Mouse (Mus musculus): Measurements from ENCODE around the gene Tecta. TPM values are rescaled to one million over a fixed set of nuclear protein-coding genes. Genes with fewer than 3 reads are reported as not detected.

Tecta gene
- polyA plus RNA-seq, 1 experiment: not detected

DNA sequence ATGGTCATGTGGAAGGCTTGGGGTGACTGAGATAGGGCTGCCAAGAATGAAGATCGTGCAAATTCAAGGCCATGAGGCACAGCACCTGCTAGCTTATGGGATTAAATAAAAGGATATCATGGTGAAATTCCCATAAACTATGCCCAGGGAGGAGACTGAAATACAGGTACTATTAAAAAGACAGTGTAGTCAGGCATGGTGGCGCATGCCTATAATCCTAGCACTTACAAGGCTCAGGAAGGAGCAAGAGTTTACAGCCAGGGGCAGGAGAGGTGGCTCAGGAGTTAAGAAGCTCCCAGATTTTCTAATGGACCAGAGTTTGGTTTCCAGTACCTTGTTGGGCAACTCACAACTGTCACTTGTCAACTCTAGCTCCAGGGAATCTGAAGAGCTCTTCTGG, 31.9 kb upstream of the Tecta start:
- Histone ChIP-seq H3K9me3 (replicated peaks; ENCODE audit: control insufficient read depth, insufficient read depth, low read length, poor library complexity, severe bottlenecking) (no peaks in the 10 kb centered on the region), H3K4me3 (ENCODE audit: low read depth, low read length) (no peak overlapping the region), H3K27ac (ENCODE audit: insufficient read depth, low read length) (no peak overlapping the region), H3K4me1 (ENCODE audit: control insufficient read depth, insufficient read depth, low read length) (no peaks in the 10 kb centered on the region), H3K36me3 (ENCODE audit: control insufficient read depth, insufficient read depth, low read length, poor library complexity, severe bottlenecking) (peaks cover 12% of the 10 kb centered on the region; the same call in 1 of the 2 replicates), H3K9ac (ENCODE audit: low read depth, poor library complexity, severe bottlenecking) (no peak overlapping the region), H3K27me3 (ENCODE audit: control insufficient read depth, insufficient read depth, low read length, poor library complexity, severe bottlenecking) (no peaks in the 10 kb centered on the region)
- no peak for TF ChIP-seq CTCF (IDR thresholded peaks at IDR 0.05; ENCODE audit: low read depth, low read length)
- TF ChIP-seq POLR2A (IDR thresholded peaks at IDR 0.05; ENCODE audit: insufficient read depth, low read length): no peak
- TF ChIP-seq EP300 (IDR thresholded peaks at IDR 0.05; ENCODE audit: insufficient read depth, low read depth, low read length): no peak

- TF ChIP-seq POLR2A (IDR thresholded peaks at IDR 0.05; ENCODE audit: insufficient read depth, low read length): no peak
- TF ChIP-seq EP300 (IDR thresholded peaks at IDR 0.05; ENCODE audit: insufficient read depth, low read depth, low read length): no peak
- TF ChIP-seq CTCF (IDR thresholded peaks at IDR 0.05; ENCODE audit: low read depth, low read length): no peak
- Histone ChIP-seq H3K9me3 (replicated peaks; ENCODE audit: control insufficient read depth, insufficient read depth, low read length, poor library complexity, severe bottlenecking) (no peaks in the 10 kb centered on the region), H3K4me1 (ENCODE audit: control insufficient read depth, insufficient read depth, low read length) (no peaks in the 10 kb centered on the region), H3K36me3 (ENCODE audit: control insufficient read depth, insufficient read depth, low read length, poor library complexity, severe bottlenecking) (peaks cover 5% of the 10 kb centered on the region), H3K9ac (ENCODE audit: low read depth, poor library complexity, severe bottlenecking) (no peak overlapping the region), H3K4me3 (ENCODE audit: low read depth, low read length) (no peak overlapping the region), H3K27ac (ENCODE audit: insufficient read depth, low read length) (no peak overlapping the region), H3K27me3 (ENCODE audit: control insufficient read depth, insufficient read depth, low read length, poor library complexity, severe bottlenecking) (no peaks in the 10 kb centered on the region)
These were observed 28.6 kb upstream of the Tecta start for GRCm38 (mm10) chr9:42428060-42428924.

GRCm38 (mm10) chr9:42426661-42427358, 27.1 kb upstream of the Tecta start:
- no peak overlapping the region for H3K4me3 ChIP-seq (ENCODE audit: low read depth, low read length)

DNA sequence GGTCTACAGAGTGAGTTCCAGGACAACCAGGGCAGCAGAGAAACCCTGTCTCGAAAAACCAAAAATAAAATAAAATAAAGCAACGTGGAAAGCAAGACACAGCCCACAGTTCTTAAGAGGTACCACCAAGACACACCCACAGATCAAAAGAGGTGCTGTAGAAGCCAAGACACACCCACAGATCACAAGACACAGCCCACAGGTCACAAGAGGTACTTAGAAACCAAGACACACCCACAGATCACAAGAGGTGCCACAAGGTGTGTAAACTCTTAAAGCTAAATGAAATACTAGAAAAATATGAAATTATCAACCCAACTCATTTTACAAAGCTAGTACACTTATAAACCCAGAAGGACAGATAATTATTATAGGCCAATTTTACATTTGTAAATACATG, 23.9 kb upstream of the Tecta start:
- Histone ChIP-seq H3K4me1 (ENCODE audit: control insufficient read depth, insufficient read depth, low read length) (no peaks in the 10 kb centered on the region), H3K9me3 (replicated peaks; ENCODE audit: control insufficient read depth, insufficient read depth, low read length, poor library complexity, severe bottlenecking) (no peaks in the 10 kb centered on the region), H3K36me3 (ENCODE audit: control insufficient read depth, insufficient read depth, low read length, poor library complexity, severe bottlenecking) (no peaks in the 10 kb centered on the region; the same call in 1 of the 2 replicates), H3K9ac (ENCODE audit: low read depth, poor library complexity, severe bottlenecking) (no peak overlapping the region), H3K27me3 (ENCODE audit: control insufficient read depth, insufficient read depth, low read length, poor library complexity, severe bottlenecking) (no peaks in the 10 kb centered on the region), H3K27ac (ENCODE audit: insufficient read depth, low read length) (no peak overlapping the region), H3K4me3 (ENCODE audit: low read depth, low read length) (no peak overlapping the region)
- TF ChIP-seq CTCF (IDR thresholded peaks at IDR 0.05; ENCODE audit: low read depth, low read length) (no peak), POLR2A (IDR thresholded peaks at IDR 0.05; ENCODE audit: insufficient read depth, low read length) (no peak), EP300 (IDR thresholded peaks at IDR 0.05; ENCODE audit: insufficient read depth, low read depth, low read length) (no peak)

More at GRCm38 (mm10) chr9:42426661-42427358, 27.1 kb upstream of the Tecta start:
- Histone ChIP-seq H3K36me3 (ENCODE audit: control insufficient read depth, insufficient read depth, low read length, poor library complexity, severe bottlenecking) (peaks cover 4% of the 10 kb centered on the region), H3K27ac (ENCODE audit: insufficient read depth, low read length) (no peak overlapping the region), H3K4me1 (ENCODE audit: control insufficient read depth, insufficient read depth, low read length) (no peaks in the 10 kb centered on the region), H3K27me3 (ENCODE audit: control insufficient read depth, insufficient read depth, low read length, poor library complexity, severe bottlenecking) (no peaks in the 10 kb centered on the region), H3K9ac (ENCODE audit: low read depth, poor library complexity, severe bottlenecking) (no peak overlapping the region), H3K9me3 (replicated peaks; ENCODE audit: control insufficient read depth, insufficient read depth, low read length, poor library complexity, severe bottlenecking) (no peaks in the 10 kb centered on the region)
- TF ChIP-seq POLR2A (IDR thresholded peaks at IDR 0.05; ENCODE audit: insufficient read depth, low read length) (no peak), EP300 (IDR thresholded peaks at IDR 0.05; ENCODE audit: insufficient read depth, low read depth, low read length) (no peak), CTCF (IDR thresholded peaks at IDR 0.05; ENCODE audit: low read depth, low read length) (no peak)

GRCm38 (mm10) chr9:42419687-42420086, 20.0 kb upstream of the Tecta start:
- H3K36me3 ChIP-seq (ENCODE audit: control insufficient read depth, insufficient read depth, low read length, poor library complexity, severe bottlenecking): peaks cover 2% of the 10 kb centered on the region; the same call in 1 of the 2 replicates
- H3K9ac ChIP-seq (ENCODE audit: low read depth, poor library complexity, severe bottlenecking): no peak overlapping the region
- no peak overlapping the region for H3K4me3 ChIP-seq (ENCODE audit: low read depth, low read length)
- no peaks in the 10 kb centered on the region for H3K9me3 ChIP-seq (replicated peaks; ENCODE audit: control insufficient read depth, insufficient read depth, low read length, poor library complexity, severe bottlenecking)
- no peaks in the 10 kb centered on the region for H3K27me3 ChIP-seq (ENCODE audit: control insufficient read depth, insufficient read depth, low read length, poor library complexity, severe bottlenecking)
- no peaks in the 10 kb centered on the region for H3K4me1 ChIP-seq (ENCODE audit: control insufficient read depth, insufficient read depth, low read length)
- TF ChIP-seq CTCF (IDR thresholded peaks at IDR 0.05; ENCODE audit: low read depth, low read length): no peak
- TF ChIP-seq EP300 (IDR thresholded peaks at IDR 0.05; ENCODE audit: insufficient read depth, low read depth, low read length): no peak
- no peak for TF ChIP-seq POLR2A (IDR thresholded peaks at IDR 0.05; ENCODE audit: insufficient read depth, low read length)
- H3K27ac ChIP-seq (ENCODE audit: insufficient read depth, low read length): no peak overlapping the region
